Mouse (Mus musculus): ENCODE results near the gene Fam160b1.

GRCm38 (mm10) chr19:57354715-57355114, 5.8 kb upstream of the Fam160b1 start:
- no peak for TF ChIP-seq POLR2A (IDR thresholded peaks at IDR 0.05; ENCODE audit: insufficient read depth, low read depth, low read length)
- no peak for TF ChIP-seq CTCF (IDR thresholded peaks at IDR 0.05; ENCODE audit: insufficient read depth, low read depth, low read length)
